Mouse (Mus musculus) frontal cortex, adult 2 months (tissue): ENCODE measurements around the gene Scai. TPM values are rescaled to one million over a fixed set of nuclear protein-coding genes. Genes with fewer than 3 reads are reported as not detected.

Experiments used
- polyA plus RNA-seq: library from polyadenylated mRNA; depleted of rRNA; stranded (reverse); fragments of >200 nt; gene quantifications from 2 replicates; pipeline ENCODE4 v1.2.3, GENCODE M21; 2012; rRNA removed

Gene Scai
- polyA plus RNA-seq, 1 experiment = 10.3 TPM

Other genes starting within 250 kb of the Scai start
- gene Wdr38, start 193.3 kb downstream of the Scai start, polyA plus RNA-seq = 1.00 and 1.3 TPM in 2 replicates
- 110 and 113 TPM in 2 replicates for gene Arpc5l, start 185.4 kb downstream of the Scai start, polyA plus RNA-seq
- gene Rpl35, start 185.1 kb downstream of the Scai start, polyA plus RNA-seq = 260 and 302 TPM in 2 replicates
- 35.3 and 40.7 TPM in 2 replicates for gene Golga1, start 125.2 kb downstream of the Scai start, polyA plus RNA-seq
- gene Ppp6c, start 35.7 kb upstream of the Scai start, polyA plus RNA-seq = 40.1 and 46.5 TPM in 2 replicates